Mouse (Mus musculus): ENCODE results near the gene Myom3.
"Not testable (repeated sequence)": the region's sequence is repeated elsewhere in the genome, so short reads cannot be mapped to it uniquely, and the experiment has no call there.

Myom3 gene

GRCm38 (mm10) chr4:135759356-135759976 is at the start of gene Myom3:
Myom3 (plus strand) TSS chr4:135759715.
- DNase-seq: no peak

- no peak for DNase-seq
Measured at GRCm38 (mm10) chr4:135710392-135710791, 49.1 kb upstream of the Myom3 start.

- no peak for DNase-seq
Measured at GRCm38 (mm10) chr4:135714776-135715175, 44.7 kb upstream of the Myom3 start.

DNA sequence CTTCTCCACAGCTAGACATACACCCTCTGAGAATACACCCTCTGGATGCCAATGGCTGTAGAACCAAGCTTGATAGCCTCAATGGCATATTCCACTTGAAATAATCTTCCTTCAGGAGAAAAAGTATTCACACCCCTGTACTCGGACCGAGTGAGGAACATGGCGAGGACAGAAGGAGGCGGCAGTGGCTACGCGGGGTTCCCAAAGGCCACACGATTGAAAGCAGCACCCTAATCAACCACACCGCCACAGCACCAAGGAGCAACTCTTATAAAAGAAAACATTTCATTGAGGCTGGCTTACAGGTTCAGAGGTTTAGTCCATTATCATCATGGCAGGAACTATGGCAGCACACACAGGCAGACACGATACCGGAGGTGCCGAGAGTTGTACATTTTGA is 43.1 kb upstream of the Myom3 start:
- not testable (repeated sequence) for DNase-seq

DNA sequence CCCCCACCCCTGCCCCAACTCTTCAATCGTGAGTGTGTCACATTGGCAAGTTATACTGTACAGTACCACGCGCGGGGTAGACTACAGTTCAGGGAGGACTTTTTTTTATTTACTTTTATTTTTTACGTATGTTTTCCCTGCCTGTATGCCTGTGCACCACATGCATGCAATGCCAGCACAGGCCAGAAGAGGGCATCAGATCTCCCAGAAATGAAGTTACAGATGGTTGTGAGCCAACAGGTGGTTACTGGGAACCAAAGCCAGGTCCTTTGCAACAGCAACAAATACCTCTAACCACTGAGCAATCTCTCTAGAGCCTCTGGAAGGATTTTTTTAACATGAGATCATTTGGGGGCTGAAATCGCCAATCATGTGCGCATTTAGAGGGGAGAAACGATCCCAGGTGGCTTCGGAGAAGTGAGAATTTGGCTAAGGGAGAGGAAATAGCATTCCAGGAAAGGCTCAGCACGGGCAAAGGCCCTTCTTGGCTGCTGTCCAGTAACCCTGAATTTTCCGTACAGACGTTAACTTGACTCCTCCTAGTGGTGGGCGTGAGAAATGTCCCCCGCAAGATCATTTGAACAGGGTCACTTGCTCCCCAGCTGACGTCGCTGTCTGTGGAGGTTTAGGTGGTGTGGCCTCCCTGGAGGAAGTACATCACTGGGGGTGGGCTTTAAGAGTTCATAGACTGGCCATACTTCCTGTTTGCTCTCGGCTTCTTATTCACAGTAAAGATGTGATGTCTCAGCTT is 36.8 kb upstream of the Myom3 start:
- no peak for DNase-seq

DNA sequence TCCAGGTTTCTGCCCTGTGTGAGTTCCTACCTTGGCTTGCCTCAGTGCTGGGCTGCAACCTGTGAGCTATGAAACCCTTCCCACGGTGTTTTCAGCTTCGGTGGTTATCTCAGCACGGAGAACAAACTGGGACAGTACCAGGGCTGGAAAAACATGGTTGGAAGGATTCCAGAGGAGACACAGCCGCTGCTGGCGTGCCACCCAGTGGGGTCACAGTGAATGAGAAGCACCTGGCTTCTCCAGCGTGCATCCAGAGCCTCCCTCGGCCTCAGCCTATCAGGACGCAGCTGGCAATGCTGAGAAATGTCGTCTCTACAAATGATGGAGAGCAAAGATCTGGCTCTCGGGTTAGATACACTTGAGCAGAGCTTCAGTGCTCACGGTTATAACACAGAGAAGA is 33.1 kb upstream of the Myom3 start:
- peak; percentile 14 for DNase-seq

DNA sequence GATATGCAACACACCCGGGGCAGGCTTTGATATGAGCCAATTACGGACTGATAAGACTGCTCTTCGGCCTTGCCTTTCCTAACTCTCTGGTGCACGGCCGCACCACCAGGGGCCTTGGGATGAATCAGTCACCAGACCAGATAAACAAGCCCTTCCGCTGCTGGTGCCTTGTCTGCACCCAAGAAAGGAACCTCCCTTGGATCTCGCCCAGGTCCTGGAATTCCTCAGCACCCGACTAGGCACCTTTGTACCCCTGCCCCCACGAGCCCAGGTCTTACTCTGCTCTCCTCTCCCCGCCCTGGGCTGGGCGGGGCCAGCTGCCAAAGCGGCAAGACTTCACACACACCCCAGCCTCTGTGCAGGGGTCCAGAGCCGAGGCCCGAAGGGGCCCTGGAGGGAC is 31.7 kb upstream of the Myom3 start, which contains the start of gene Il22ra1:
Gene Il22ra1 (plus strand): TSS at position 356 of the 400 bp plus-strand sequence.
- DNase-seq: peak; percentile 85

DNA sequence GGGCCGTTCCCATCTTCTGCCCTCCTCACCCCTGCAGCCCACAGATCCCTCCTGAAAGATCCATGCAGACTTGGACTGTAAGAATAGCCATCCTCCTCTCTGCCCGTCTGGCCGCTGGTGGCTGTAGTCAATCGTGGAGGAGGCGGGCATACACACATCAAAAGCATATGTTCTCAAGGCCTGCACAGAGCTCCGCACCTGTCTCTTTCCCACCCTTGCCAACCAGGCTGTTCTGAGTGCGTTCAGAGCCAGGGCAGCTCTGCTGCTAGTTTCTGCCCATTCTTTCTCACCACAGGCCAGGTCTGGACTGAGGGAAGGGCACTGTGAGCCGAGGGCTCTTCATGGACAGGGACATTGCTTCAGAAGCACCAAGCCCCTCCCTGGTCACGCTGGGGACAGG is 29.3 kb upstream of the Myom3 start:
- no peak for DNase-seq

DNA sequence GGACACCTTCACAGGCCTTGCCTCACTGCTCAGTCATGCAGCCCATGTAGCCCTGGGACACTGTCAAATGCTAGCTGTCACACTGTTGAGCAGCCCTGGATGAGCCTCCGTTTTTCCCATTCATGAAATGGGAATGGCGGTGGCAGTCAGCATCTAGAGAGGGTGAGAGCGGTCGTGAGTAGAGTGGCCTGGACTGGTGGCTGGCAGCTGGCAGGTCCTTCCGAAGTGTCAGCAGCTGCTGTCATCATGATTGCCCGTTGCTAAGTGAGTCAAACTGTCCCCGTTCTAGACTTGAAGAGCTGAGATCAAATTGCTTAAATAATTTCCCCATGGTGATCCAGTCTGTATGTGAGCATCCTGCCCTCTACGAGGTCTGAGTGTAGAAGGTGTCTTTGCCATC is 28.6 kb upstream of the Myom3 start:
- DNase-seq: no peak

- no peak for DNase-seq
Measured at GRCm38 (mm10) chr4:135733901-135734300, 25.6 kb upstream of the Myom3 start.

DNA sequence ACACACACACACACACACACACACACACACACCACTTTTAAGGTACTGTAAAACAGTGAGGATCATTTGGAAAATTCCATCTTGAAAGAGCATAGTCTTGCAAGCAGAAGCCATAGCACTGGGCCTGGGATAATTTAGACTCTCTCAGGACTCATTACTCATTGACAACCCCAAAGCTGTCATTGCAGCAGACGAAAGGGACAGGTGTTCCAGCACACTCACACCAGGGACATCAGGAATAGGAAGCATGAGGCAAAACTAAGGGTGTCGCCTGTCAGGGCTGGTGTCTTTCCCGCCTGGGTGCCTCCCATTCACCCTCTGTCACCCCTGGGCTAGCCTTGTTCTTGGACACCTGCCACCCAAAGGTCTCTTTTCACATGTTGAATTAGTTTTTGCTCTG is 22.6 kb upstream of the Myom3 start:
- no peak for DNase-seq

DNA sequence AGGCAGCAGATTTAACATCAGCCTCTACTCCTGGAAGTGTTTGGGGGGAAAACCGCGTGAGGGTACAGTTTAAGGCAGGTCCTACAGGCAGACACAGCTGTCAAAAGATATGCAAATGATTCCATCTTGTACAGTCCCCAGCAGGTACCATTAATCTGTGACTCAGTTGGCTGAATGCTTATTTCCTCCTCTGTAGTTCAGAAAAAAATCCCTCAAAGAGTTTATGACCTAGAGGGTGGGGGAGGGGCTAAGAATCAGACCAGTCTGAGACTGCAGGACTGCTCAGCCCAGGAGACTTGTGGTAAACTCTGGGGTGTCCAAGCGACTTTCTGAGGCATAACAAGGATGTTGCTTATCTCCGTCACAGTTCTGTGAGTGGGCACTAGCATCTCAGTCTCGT is 21.3 kb upstream of the Myom3 start:
- DNase-seq: no peak

DNA sequence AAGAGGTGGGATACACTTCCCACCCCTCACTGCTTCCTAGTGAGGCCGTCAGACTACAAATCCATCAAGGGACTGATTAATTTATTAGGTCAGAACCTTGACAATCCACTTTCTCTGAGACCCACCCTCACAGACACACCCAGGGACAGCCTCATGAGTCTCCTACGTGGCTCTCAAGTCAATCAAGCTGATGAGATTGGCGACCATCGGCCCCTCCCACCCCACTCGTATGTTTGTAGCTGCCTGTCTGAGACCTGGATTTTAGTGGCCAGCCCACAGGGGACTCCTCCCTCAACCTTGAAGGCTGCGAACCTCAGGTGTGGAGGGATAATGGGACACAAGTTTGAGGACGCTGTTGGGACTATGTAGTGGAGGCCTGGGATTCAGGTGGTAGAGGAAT is 20.4 kb upstream of the Myom3 start:
- no peak for DNase-seq

DNA sequence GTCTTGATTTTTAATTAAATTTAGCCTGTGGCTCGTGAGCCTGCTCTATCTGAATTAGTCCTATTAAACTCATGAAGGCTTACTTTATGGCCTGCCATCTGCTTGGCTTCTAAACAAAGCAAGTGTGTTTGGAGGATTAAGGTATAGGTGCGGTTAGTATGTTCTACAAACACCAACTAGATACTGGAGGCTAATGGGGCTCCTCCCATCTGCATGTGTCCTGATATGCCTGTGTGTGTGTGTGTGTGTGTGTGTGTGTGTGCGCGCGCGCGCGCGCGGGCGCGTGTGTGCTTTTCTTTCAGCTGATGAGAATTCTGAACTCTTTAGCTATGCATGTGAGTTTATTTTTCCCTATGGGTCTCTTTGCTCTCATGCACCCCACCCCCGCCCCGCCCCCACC is 19.8 kb upstream of the Myom3 start:
- no peak for DNase-seq

DNA sequence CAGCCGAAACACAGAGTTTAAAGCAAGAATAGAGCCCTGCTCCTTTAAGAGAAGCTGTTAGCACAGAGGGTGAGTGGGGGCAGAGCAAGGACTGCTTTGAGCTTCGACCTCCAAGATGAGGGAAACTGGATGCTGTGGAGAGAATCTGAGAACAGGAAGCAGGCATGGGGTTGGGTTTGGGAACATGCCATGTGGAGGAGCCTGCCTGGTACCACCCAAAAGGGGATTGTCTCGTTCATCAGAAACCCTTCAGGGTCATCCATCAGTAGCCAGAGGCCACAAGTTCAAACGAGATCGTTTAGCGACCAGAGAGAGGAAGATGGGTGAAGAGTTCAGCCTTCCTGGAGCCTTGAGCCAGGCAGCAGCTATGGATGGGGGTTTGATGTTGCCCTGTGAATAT is 16.0 kb upstream of the Myom3 start:
- DNase-seq: no peak

DNA sequence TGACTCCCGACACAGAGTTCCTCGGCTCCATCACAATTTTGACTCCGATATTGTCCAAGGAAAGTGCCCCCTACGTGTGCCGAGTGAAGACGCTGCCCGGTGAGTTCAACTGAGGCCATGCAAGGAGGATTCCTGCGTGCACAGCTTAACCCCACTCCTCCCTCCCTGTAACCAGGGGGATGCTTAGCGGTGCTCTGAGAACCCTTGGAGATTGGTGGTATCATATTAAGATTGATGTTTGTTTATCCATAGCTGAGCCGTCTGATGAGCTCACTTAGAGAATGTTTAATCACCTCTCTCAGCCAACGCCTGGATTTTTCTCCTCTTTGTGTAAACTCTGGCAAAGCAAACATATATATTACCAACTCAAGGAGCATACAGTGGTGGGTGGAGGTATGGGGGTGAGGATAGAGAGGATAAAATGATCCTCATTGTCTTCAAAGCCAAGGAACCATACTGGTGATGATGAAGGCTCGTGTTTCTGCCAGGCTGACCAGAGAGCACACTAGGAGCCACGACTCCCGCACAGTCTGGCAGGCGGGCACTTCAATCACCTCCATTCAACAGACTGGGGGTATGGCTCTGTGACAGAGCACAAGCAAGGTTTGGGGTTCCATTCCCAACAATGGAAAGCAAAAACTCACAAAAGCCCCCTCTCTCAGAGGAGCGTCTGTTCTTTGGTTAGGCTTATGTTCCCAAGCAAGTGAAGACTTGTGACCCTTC is 14.6 kb upstream of the Myom3 start:
- DNase-seq: no peak

DNA sequence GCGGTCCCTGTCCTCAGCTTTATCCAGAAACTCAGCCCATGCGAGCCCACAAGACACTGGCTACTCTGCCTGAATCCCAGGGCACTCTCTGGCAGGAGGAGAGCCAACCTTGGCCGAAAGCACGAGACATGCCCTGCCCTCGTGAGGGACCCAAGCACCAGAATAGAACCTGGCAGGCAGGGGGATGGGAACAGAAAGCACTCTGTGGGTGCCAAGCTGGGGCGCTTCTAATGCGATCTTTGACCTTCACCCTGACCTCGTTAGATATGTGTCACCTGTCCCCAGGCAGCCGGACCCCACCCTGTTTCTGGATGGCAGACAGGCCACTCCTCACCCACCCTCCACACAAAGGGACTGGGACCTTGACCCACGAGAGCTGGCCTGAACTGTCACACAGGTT is 13.9 kb upstream of the Myom3 start:
- no peak for DNase-seq

GRCm38 (mm10) chr4:135750896-135751295 is 8.6 kb upstream of the Myom3 start:
- no peak for DNase-seq

- no peak for DNase-seq
Measured at GRCm38 (mm10) chr4:135752106-135752778, 7.3 kb upstream of the Myom3 start.

DNA sequence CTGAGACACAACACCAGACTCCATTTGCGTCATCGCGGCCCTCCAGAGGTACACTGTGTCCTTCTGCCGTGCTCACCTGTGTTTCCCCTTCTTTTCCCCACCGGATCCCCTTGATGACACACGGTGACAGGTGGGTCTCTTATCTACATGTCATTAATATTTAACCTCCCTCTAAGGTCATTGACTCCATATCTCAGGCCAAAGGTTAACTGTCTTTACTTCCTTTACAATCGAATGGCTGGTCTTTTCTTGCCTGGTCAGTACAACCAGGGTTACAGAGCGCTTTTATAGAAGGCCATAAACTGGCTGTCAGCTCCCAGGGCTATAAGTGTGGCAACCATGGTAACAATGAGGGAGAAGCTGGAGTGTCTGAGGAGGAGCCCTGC is 6.7 kb upstream of the Myom3 start:
- no peak for DNase-seq

DNA sequence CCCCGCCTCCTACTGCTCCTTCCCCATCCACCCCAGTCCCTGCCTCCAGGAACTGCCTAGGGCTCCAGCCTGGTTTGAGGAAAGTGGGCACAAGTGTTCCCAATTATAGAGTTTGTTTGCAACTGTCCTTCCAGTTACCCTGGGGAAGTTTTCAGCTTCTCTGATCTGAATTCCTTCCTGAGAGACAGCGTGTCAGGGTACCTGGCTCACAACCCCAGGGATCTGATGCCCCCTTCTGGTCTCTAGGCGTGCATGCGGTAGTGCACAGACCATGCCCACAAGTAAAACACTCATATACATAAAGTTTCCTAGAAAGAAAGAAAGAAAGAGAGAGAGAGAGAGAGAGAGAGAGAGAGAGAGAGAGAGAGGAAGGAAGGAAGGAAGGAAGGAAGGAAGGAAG is 1.2 kb upstream of the Myom3 start:
- no peak for DNase-seq

DNA sequence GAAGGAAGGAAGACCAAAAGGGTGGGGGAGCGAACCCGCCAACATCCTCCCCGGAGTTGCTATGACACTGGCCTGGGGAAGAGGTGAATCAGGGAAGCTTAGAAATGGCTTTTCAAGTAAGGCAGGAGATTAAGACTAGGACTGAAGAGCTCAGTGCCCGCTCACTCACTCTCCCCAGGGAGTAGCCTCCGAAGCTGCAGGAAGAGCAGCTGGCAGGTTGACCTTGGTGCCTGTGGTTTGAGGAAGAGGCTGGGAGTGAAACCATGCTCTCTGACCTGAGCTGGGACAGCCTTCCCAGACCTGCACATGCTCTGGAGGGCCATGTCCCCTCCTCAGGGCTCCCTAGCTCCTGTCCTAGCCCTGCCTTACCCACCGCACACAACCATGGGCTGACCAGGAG is 690 bp upstream of the Myom3 start:
- no peak for DNase-seq

GRCm38 (mm10) chr4:135761048-135761447 is 1.5 kb downstream of the Myom3 start:
- no peak for DNase-seq

GRCm38 (mm10) chr4:135761569-135761968 is 2.1 kb downstream of the Myom3 start:
- peak; percentile 15 for DNase-seq
